Mouse (Mus musculus): ENCODE results near the gene Clec12b. TPM values are rescaled to one million over a fixed set of nuclear protein-coding genes. Genes with fewer than 3 reads are reported as not detected.
A peak's percentile ranks its signal among the peaks of the same experiment; 100 is the strongest.
"Not testable (repeated sequence)": the region's sequence is repeated elsewhere in the genome, so short reads cannot be mapped to it uniquely, and the experiment has no call there.

The Clec12b gene
- polyA plus RNA-seq, 1 experiment from 2014 or later = 0.84 TPM

- Histone ChIP-seq H3K9ac (ENCODE audit: low read depth, low read length) (no peak overlapping the region), H3K4me1 (ENCODE audit: control insufficient read depth, insufficient read depth, low read length) (no peaks in the 10 kb centered on the region), H3K4me3 (ENCODE audit: low read depth, low read length) (no peak overlapping the region), H3K36me3 (ENCODE audit: control insufficient read depth, insufficient read depth, low read length) (no peaks in the 10 kb centered on the region), H3K9me3 (replicated peaks; ENCODE audit: control insufficient read depth, low read length) (no peaks in the 10 kb centered on the region), H3K27me3 (ENCODE audit: control insufficient read depth, insufficient read depth, low read length) (no peaks in the 10 kb centered on the region), H3K4me2 (no peak overlapping the region), H3K27ac (ENCODE audit: low read depth, low read length) (no peak overlapping the region)
- ATAC-seq (replicated peaks; ENCODE audit: insufficient number of reproducible peaks, low FRiP score, low TSS enrichment) = no peak
These were observed 29.2 kb downstream of the Clec12b start for GRCm38 (mm10) chr6:129356430-129356829.

- no peak overlapping the region for H3K9ac ChIP-seq (ENCODE audit: low read depth, low read length)
- H3K9me3 ChIP-seq (replicated peaks; ENCODE audit: control insufficient read depth, low read length) = no peaks in the 10 kb centered on the region
- H3K4me3 ChIP-seq (ENCODE audit: low read depth, low read length) = no peak overlapping the region
- 88% methylated on average over 2 of the region's 2 CpGs for WGBS (ENCODE audit: insufficient replicate concordance)
- H3K4me1 ChIP-seq (ENCODE audit: control insufficient read depth, insufficient read depth, low read length) = no peaks in the 10 kb centered on the region
- no peaks in the 10 kb centered on the region for H3K27me3 ChIP-seq (ENCODE audit: control insufficient read depth, insufficient read depth, low read length)
- no peak overlapping the region for H3K4me2 ChIP-seq
- H3K36me3 ChIP-seq (ENCODE audit: control insufficient read depth, insufficient read depth, low read length) = no peaks in the 10 kb centered on the region
- no peak for ATAC-seq (replicated peaks; ENCODE audit: insufficient number of reproducible peaks, low FRiP score, low TSS enrichment)
- H3K27ac ChIP-seq (ENCODE audit: low read depth, low read length) = no peak overlapping the region
These were observed 29.9 kb downstream of the Clec12b start for GRCm38 (mm10) chr6:129355774-129356173.

- Histone ChIP-seq H3K4me1 (ENCODE audit: control insufficient read depth, insufficient read depth, low read length) (no peaks in the 10 kb centered on the region), H3K27ac (ENCODE audit: low read depth, low read length) (no peak overlapping the region), H3K4me2 (no peak overlapping the region), H3K9ac (ENCODE audit: low read depth, low read length) (no peak overlapping the region), H3K27me3 (ENCODE audit: control insufficient read depth, insufficient read depth, low read length) (no peaks in the 10 kb centered on the region), H3K4me3 (ENCODE audit: low read depth, low read length) (no peak overlapping the region), H3K36me3 (ENCODE audit: control insufficient read depth, insufficient read depth, low read length) (no peaks in the 10 kb centered on the region), H3K9me3 (replicated peaks; ENCODE audit: control insufficient read depth, low read length) (no peaks in the 10 kb centered on the region)
- WGBS (ENCODE audit: insufficient replicate concordance) = 90% methylated on average over 3 of the region's 3 CpGs
- no peak for ATAC-seq (replicated peaks; ENCODE audit: insufficient number of reproducible peaks, low FRiP score, low TSS enrichment)
These were observed 34.6 kb downstream of the Clec12b start for GRCm38 (mm10) chr6:129351091-129351490.

GRCm38 (mm10) chr6:129349524-129350352 lies 35.9 kb downstream of the Clec12b start:
- Histone ChIP-seq H3K9me3 (replicated peaks; ENCODE audit: control insufficient read depth, low read length) (no peaks in the 10 kb centered on the region), H3K4me3 (ENCODE audit: low read depth, low read length) (no peak overlapping the region), H3K27me3 (ENCODE audit: control insufficient read depth, insufficient read depth, low read length) (no peaks in the 10 kb centered on the region), H3K4me1 (ENCODE audit: control insufficient read depth, insufficient read depth, low read length) (no peaks in the 10 kb centered on the region), H3K36me3 (ENCODE audit: control insufficient read depth, insufficient read depth, low read length) (no peaks in the 10 kb centered on the region), H3K27ac (ENCODE audit: low read depth, low read length) (no peak overlapping the region), H3K9ac (ENCODE audit: low read depth, low read length) (no peak overlapping the region), H3K4me2 (no peak overlapping the region)
- 58% methylated on average over 4 of the region's 4 CpGs for WGBS (ENCODE audit: insufficient replicate concordance)
- ATAC-seq (replicated peaks; ENCODE audit: insufficient number of reproducible peaks, low FRiP score, low TSS enrichment) = no peak

GRCm38 (mm10) chr6:129344408-129344807 lies 41.3 kb downstream of the Clec12b start:
- no peak overlapping the region for H3K4me2 ChIP-seq
- H3K9ac ChIP-seq (ENCODE audit: low read depth, low read length) = no peak overlapping the region
- ATAC-seq (replicated peaks; ENCODE audit: insufficient number of reproducible peaks, low FRiP score, low TSS enrichment) = no peak
- no peaks in the 10 kb centered on the region for H3K9me3 ChIP-seq (replicated peaks; ENCODE audit: control insufficient read depth, low read length)
- H3K4me3 ChIP-seq (ENCODE audit: low read depth, low read length) = no peak overlapping the region
- WGBS (ENCODE audit: insufficient replicate concordance) = 69% methylated on average over 3 of the region's 3 CpGs
- no peaks in the 10 kb centered on the region for H3K36me3 ChIP-seq (ENCODE audit: control insufficient read depth, insufficient read depth, low read length)
- no peaks in the 10 kb centered on the region for H3K4me1 ChIP-seq (ENCODE audit: control insufficient read depth, insufficient read depth, low read length)
- no peak overlapping the region for H3K27ac ChIP-seq (ENCODE audit: low read depth, low read length)
- no peaks in the 10 kb centered on the region for H3K27me3 ChIP-seq (ENCODE audit: control insufficient read depth, insufficient read depth, low read length)

- H3K9me3 ChIP-seq (replicated peaks; ENCODE audit: control insufficient read depth, low read length) = not testable (repeated sequence)
- WGBS (ENCODE audit: insufficient replicate concordance) = 79% methylated on average over 4 of the region's 4 CpGs
These were observed 43.3 kb downstream of the Clec12b start, which contains the start of gene Clec12a for GRCm38 (mm10) chr6:129342391-129342790. Clec12a (plus strand) TSS chr6:129342691.

GRCm38 (mm10) chr6:129337751-129338150 lies 47.9 kb downstream of the Clec12b start:
- Histone ChIP-seq H3K36me3 (ENCODE audit: control insufficient read depth, insufficient read depth, low read length) (no peaks in the 10 kb centered on the region), H3K4me2 (no peak overlapping the region), H3K4me3 (ENCODE audit: low read depth, low read length) (no peak overlapping the region), H3K9me3 (replicated peaks; ENCODE audit: control insufficient read depth, low read length) (no peaks in the 10 kb centered on the region), H3K27me3 (ENCODE audit: control insufficient read depth, insufficient read depth, low read length) (no peaks in the 10 kb centered on the region), H3K9ac (ENCODE audit: low read depth, low read length) (no peak overlapping the region), H3K4me1 (ENCODE audit: control insufficient read depth, insufficient read depth, low read length) (no peaks in the 10 kb centered on the region), H3K27ac (ENCODE audit: low read depth, low read length) (no peak overlapping the region)
- ATAC-seq (replicated peaks; ENCODE audit: insufficient number of reproducible peaks, low FRiP score, low TSS enrichment) = no peak
- 68% methylated on average over 1 of the region's 1 CpGs for WGBS (ENCODE audit: insufficient replicate concordance)

More at GRCm38 (mm10) chr6:129342391-129342790, 43.3 kb downstream of the Clec12b start, which contains the start of gene Clec12a:
- not testable (repeated sequence) for H3K9ac ChIP-seq (ENCODE audit: low read depth, low read length); H3K27ac ChIP-seq (ENCODE audit: low read depth, low read length); ATAC-seq (replicated peaks; ENCODE audit: insufficient number of reproducible peaks, low FRiP score, low TSS enrichment); H3K4me3 ChIP-seq (ENCODE audit: low read depth, low read length); H3K4me2 ChIP-seq; H3K4me1 ChIP-seq (ENCODE audit: control insufficient read depth, insufficient read depth, low read length); H3K36me3 ChIP-seq (ENCODE audit: control insufficient read depth, insufficient read depth, low read length); H3K27me3 ChIP-seq (ENCODE audit: control insufficient read depth, insufficient read depth, low read length)

- Histone ChIP-seq H3K9ac (ENCODE audit: low read depth, low read length) (no peak overlapping the region), H3K27me3 (ENCODE audit: control insufficient read depth, insufficient read depth, low read length) (no peaks in the 10 kb centered on the region), H3K4me2 (peak overlapping the region; percentile 34; the same call in 1 of the 2 replicates), H3K4me3 (ENCODE audit: low read depth, low read length) (no peak overlapping the region), H3K27ac (ENCODE audit: low read depth, low read length) (no peak overlapping the region), H3K4me1 (ENCODE audit: control insufficient read depth, insufficient read depth, low read length) (no peaks in the 10 kb centered on the region), H3K36me3 (ENCODE audit: control insufficient read depth, insufficient read depth, low read length) (no peaks in the 10 kb centered on the region), H3K9me3 (replicated peaks; ENCODE audit: control insufficient read depth, low read length) (no peaks in the 10 kb centered on the region)
- no peak for ATAC-seq (replicated peaks; ENCODE audit: insufficient number of reproducible peaks, low FRiP score, low TSS enrichment)
- 29% methylated on average over 11 of the region's 11 CpGs for WGBS (ENCODE audit: insufficient replicate concordance)
These were observed 52.0 kb downstream of the Clec12b start for GRCm38 (mm10) chr6:129333674-129334078.

GRCm38 (mm10) chr6:129331610-129332009 lies 54.1 kb downstream of the Clec12b start, which contains the start of gene 4922502D21Rik:
4922502D21Rik (minus strand) TSS chr6:129331796.
- no peak within 1 kb of the TSS for H3K27ac ChIP-seq (ENCODE audit: low read depth, low read length)
- ATAC-seq (replicated peaks; ENCODE audit: insufficient number of reproducible peaks, low FRiP score, low TSS enrichment) = no peak
- no peak within 1 kb of the TSS for H3K9ac ChIP-seq (ENCODE audit: low read depth, low read length)
- 43% methylated on average over 11 of the region's 11 CpGs for WGBS (ENCODE audit: insufficient replicate concordance)
- H3K36me3 ChIP-seq (ENCODE audit: control insufficient read depth, insufficient read depth, low read length) = no peaks in the 10 kb centered on the region
- H3K4me3 ChIP-seq (ENCODE audit: low read depth, low read length) = no peak within 1 kb of the TSS
- no peaks in the 10 kb centered on the region for H3K27me3 ChIP-seq (ENCODE audit: control insufficient read depth, insufficient read depth, low read length)
- no peaks in the 10 kb centered on the region for H3K9me3 ChIP-seq (replicated peaks; ENCODE audit: control insufficient read depth, low read length)
- no peak within 1 kb of the TSS for H3K4me2 ChIP-seq
- no peaks in the 10 kb centered on the region for H3K4me1 ChIP-seq (ENCODE audit: control insufficient read depth, insufficient read depth, low read length)

All from heart, embryonic 11.5 days (tissue).